Mouse (Mus musculus) neural tube, embryonic 11.5 days (tissue): ENCODE results near the gene Hoxd9. TPM values are rescaled to one million over a fixed set of nuclear protein-coding genes. Genes with fewer than 3 reads are reported as not detected.

Source experiments
- ATAC-seq: fragments of 200-750 bp; cut with Nextera tagmentation; 2 replicates; pipeline ENCODE4 v1.8.0; 2017; ENCODE audit warnings: moderate number of reproducible peaks, mild to moderate bottlenecking, moderate TSS enrichment, moderate library complexity; ENCODE audit not compliant: insufficient read depth, low FRiP score, low TSS enrichment
- DNase-seq: peaks from one replicate; pipeline ENCODE4 v3.0.0-alpha.2; 2015; ENCODE audit warnings: low spot score
- H3K27ac ChIP-seq: fragments of 300-500 bp; sonication (generic); 2 replicates; pipeline ENCODE4 v1.5.1; 2014; ENCODE audit warnings: low read depth, mild to moderate bottlenecking, low read length
- H3K27me3 ChIP-seq: fragments of 300-500 bp; sonication (generic); 2 replicates; pipeline ENCODE4 v1.6.1; 2014; ENCODE audit warnings: mild to moderate bottlenecking, low read length, mixed read lengths; ENCODE audit not compliant: control insufficient read depth, insufficient read depth
- H3K36me3 ChIP-seq: fragments of 300-500 bp; sonication (generic); 2 replicates; pipeline ENCODE4 v1.6.1; 2014; ENCODE audit warnings: mild to moderate bottlenecking, low read length, moderate library complexity, mixed read lengths; ENCODE audit not compliant: control insufficient read depth, insufficient read depth
- H3K4me1 ChIP-seq: fragments of 300-500 bp; sonication (generic); 2 replicates; pipeline ENCODE4 v1.6.1; 2014; ENCODE audit warnings: low read length, mixed read lengths; ENCODE audit not compliant: control insufficient read depth, insufficient read depth
- H3K4me2 ChIP-seq: fragments of 300-500 bp; sonication (generic); 2 replicates; pipeline ENCODE4 v1.6.1; 2014; ENCODE audit warnings: low read depth, mild to moderate bottlenecking, moderate library complexity
- H3K4me3 ChIP-seq: fragments of 300-500 bp; sonication (generic); 2 replicates; pipeline ENCODE4 v1.5.1; 2014; ENCODE audit warnings: low read depth, low read length
- H3K9ac ChIP-seq: fragments of 300-500 bp; sonication (generic); 2 replicates; pipeline ENCODE4 v1.6.1; 2014; ENCODE audit warnings: mild to moderate bottlenecking, low read length
- H3K9me3 ChIP-seq: fragments of 300-500 bp; sonication (generic); 2 replicates; pipeline ENCODE4 v1.6.1; 2016; ENCODE audit warnings: low read length; ENCODE audit not compliant: control insufficient read depth
- WGBS: fragments of 180-500 bp; shearing (Covaris S2); extraction: QIAGEN DNeasy Blood & Tissue Kit; methylation state at CpG from one replicate; pipeline ENCODE4 v1.1.7; 2014; 5-methylcytosine and 5-hydroxymethylcytosine counted together
- polyA plus RNA-seq: library from polyadenylated mRNA; unstranded; fragments of >200 nt; fragmentation: Nextera tagmentation; extraction: Ambion mirVana; gene quantifications from 2 replicates; pipeline ENCODE4 v1.2.1, GENCODE M21; 2014

The Hoxd9 gene
- polyA plus RNA-seq, 1 experiment from 2014 or later = 14.3 TPM

- Histone ChIP-seq H3K9ac (peak overlapping the region; percentile 95), H3K4me3 (peak overlapping the region; percentile 48), H3K27me3 (no peaks in the 10 kb centered on the region), H3K4me2 (peak overlapping the region; percentile 91), H3K36me3 (peaks cover 2% of the 10 kb centered on the region), H3K4me1 (peaks cover 78% of the 10 kb centered on the region), H3K27ac (peak overlapping the region; percentile 99), H3K9me3 (no peaks in the 10 kb centered on the region)
- ATAC-seq = peak; percentile 26
- WGBS = 1% methylated on average over 14 of the region's 14 CpGs
- DNase-seq = peak; percentile 64
Observed at GRCm38 (mm10) chr2:74739869-74740268, 42.3 kb downstream of the Hoxd9 start.

GRCm38 (mm10) chr2:74740311-74741091, 43.0 kb downstream of the Hoxd9 start:
- peak overlapping the region; percentile 99 for H3K27ac ChIP-seq
- no peaks in the 10 kb centered on the region for H3K9me3 ChIP-seq
- H3K36me3 ChIP-seq = peaks cover 2% of the 10 kb centered on the region
- no peaks in the 10 kb centered on the region for H3K27me3 ChIP-seq
- under 1% methylated on average over 43 of the region's 43 CpGs for WGBS
- peaks cover 79% of the 10 kb centered on the region for H3K4me1 ChIP-seq
- DNase-seq (peak; percentile 83), ATAC-seq (peak; percentile 43)
- H3K4me3 ChIP-seq = peak overlapping the region; percentile 48
- H3K4me2 ChIP-seq = peak overlapping the region; percentile 91
- H3K9ac ChIP-seq = peak overlapping the region; percentile 95

GRCm38 (mm10) chr2:74741252-74741978, 43.9 kb downstream of the Hoxd9 start:
- no peaks in the 10 kb centered on the region for H3K9me3 ChIP-seq
- WGBS = 19% methylated on average over 2 of the region's 3 CpGs
- H3K4me3 ChIP-seq = no peak overlapping the region
- H3K9ac ChIP-seq = peak overlapping the region; percentile 3; the same call in 1 of the 2 replicates
- peak overlapping the region; percentile 99 for H3K27ac ChIP-seq
- H3K4me1 ChIP-seq = peaks cover 80% of the 10 kb centered on the region
- peak; percentile 81 for DNase-seq
- ATAC-seq = peak; percentile 10
- H3K27me3 ChIP-seq = no peaks in the 10 kb centered on the region
- H3K36me3 ChIP-seq = peaks cover 2% of the 10 kb centered on the region
- H3K4me2 ChIP-seq = no peak overlapping the region; the same call in 1 of the 2 replicates

GRCm38 (mm10) chr2:74741979-74742277, 44.4 kb downstream of the Hoxd9 start:
- Histone ChIP-seq H3K4me1 (peaks cover 81% of the 10 kb centered on the region), H3K27ac (peak overlapping the region; percentile 99), H3K4me2 (no peak overlapping the region), H3K9ac (peak overlapping the region; percentile 3; the same call in 1 of the 2 replicates), H3K27me3 (no peaks in the 10 kb centered on the region), H3K36me3 (peaks cover 2% of the 10 kb centered on the region), H3K4me3 (no peak overlapping the region), H3K9me3 (no peaks in the 10 kb centered on the region)
- ATAC-seq = no peak
- DNase-seq = no peak

- WGBS = 8% methylated on average over 6 of the region's 6 CpGs
- H3K4me1 ChIP-seq = peaks cover 75% of the 10 kb centered on the region
- H3K4me3 ChIP-seq = peak overlapping the region; percentile 63
- H3K27ac ChIP-seq = peak overlapping the region; percentile 93
- peak; percentile 35; the same call in 1 of the 2 replicates for ATAC-seq
- peak overlapping the region; percentile 98 for H3K9ac ChIP-seq
- H3K9me3 ChIP-seq = no peaks in the 10 kb centered on the region
- peaks cover 2% of the 10 kb centered on the region for H3K36me3 ChIP-seq
- DNase-seq = peak; percentile 80
- peak overlapping the region; percentile 81 for H3K4me2 ChIP-seq
- no peaks in the 10 kb centered on the region for H3K27me3 ChIP-seq
Observed at GRCm38 (mm10) chr2:74745540-74746297, 48.2 kb downstream of the Hoxd9 start.

- peak overlapping the region; percentile 98 for H3K9ac ChIP-seq
- H3K9me3 ChIP-seq = no peaks in the 10 kb centered on the region
- 1% methylated on average over 58 of the region's 58 CpGs for WGBS
- H3K4me2 ChIP-seq = peak overlapping the region; percentile 81
- H3K4me1 ChIP-seq = peaks cover 75% of the 10 kb centered on the region
- no peak for ATAC-seq
- peak overlapping the region; percentile 63 for H3K4me3 ChIP-seq
- DNase-seq = peak; percentile 56
- H3K36me3 ChIP-seq = peaks cover 2% of the 10 kb centered on the region
- H3K27ac ChIP-seq = peak overlapping the region; percentile 93
- H3K27me3 ChIP-seq = no peaks in the 10 kb centered on the region
Observed at GRCm38 (mm10) chr2:74746298-74746921, 48.9 kb downstream of the Hoxd9 start.

- peak overlapping the region; percentile 93 for H3K27ac ChIP-seq
- WGBS = 2% methylated on average over 24 of the region's 24 CpGs
- peak overlapping the region; percentile 81 for H3K4me2 ChIP-seq
- ATAC-seq (peak; percentile 13; the same call in 1 of the 2 replicates), DNase-seq (peak; percentile 80)
- H3K4me1 ChIP-seq = peaks cover 72% of the 10 kb centered on the region
- H3K36me3 ChIP-seq = peaks cover 2% of the 10 kb centered on the region
- peak overlapping the region; percentile 98 for H3K9ac ChIP-seq
- no peaks in the 10 kb centered on the region for H3K27me3 ChIP-seq
- peak overlapping the region; percentile 63 for H3K4me3 ChIP-seq
- H3K9me3 ChIP-seq = no peaks in the 10 kb centered on the region
Observed at GRCm38 (mm10) chr2:74747006-74747405, 49.5 kb downstream of the Hoxd9 start.

GRCm38 (mm10) chr2:74747661-74748141, 50.2 kb downstream of the Hoxd9 start:
- H3K9ac ChIP-seq = peak overlapping the region; percentile 98
- no peak for ATAC-seq
- peaks cover 76% of the 10 kb centered on the region for H3K4me1 ChIP-seq
- 3% methylated on average over 11 of the region's 11 CpGs for WGBS
- peak overlapping the region; percentile 81 for H3K4me2 ChIP-seq
- H3K4me3 ChIP-seq = peak overlapping the region; percentile 63
- peak overlapping the region; percentile 93 for H3K27ac ChIP-seq
- H3K27me3 ChIP-seq = no peaks in the 10 kb centered on the region
- DNase-seq = peak; percentile 44
- H3K36me3 ChIP-seq = peaks cover 2% of the 10 kb centered on the region
- H3K9me3 ChIP-seq = no peaks in the 10 kb centered on the region
